18 mouse cellular contexts compared by ENCODE assay signal in genomic region chr10:93122399-93123184, GRCm38 (mm10). TPM values are rescaled to one million over a fixed set of nuclear protein-coding genes. Genes with fewer than 3 reads are reported as not detected.
DNase-seq lines count a peak whose midpoint lies in the region; ATAC-seq and TF ChIP-seq lines count a peak whose summit lies in the region.
"Had no signal": no experiment of that assay in that cellular context is flagged by ENCODE, and none has a peak within 500 bp of the region (broad histone marks: within the 10 kb centered on the region; RNA-seq: fewer than 3 reads in every experiment).

No protein-coding gene starts in this region.

- no peak overlapping the region for H3K9ac ChIP-seq in liver, postnatal 0 days (replicated peaks)
- no peak overlapping the region for H3K9ac ChIP-seq in hindbrain, embryonic 11.5 days (ENCODE audit: low read depth, low read length)
- H3K9ac ChIP-seq: lung, embryonic 15.5 days; midbrain, embryonic 12.5 days; neural tube, embryonic 13.5 days had no signal

- no peaks in the 10 kb centered on the region for H3K27me3 ChIP-seq in heart, embryonic 10.5 days (ENCODE audit: insufficient read depth, poor library complexity, severe bottlenecking)
- H3K27me3 ChIP-seq in megakaryocyte, embryonic 14.5 days (replicated peaks) = no peaks in the 10 kb centered on the region
- no peaks in the 10 kb centered on the region for H3K27me3 ChIP-seq in liver, postnatal 0 days (ENCODE audit: insufficient read depth, low read length)
- H3K27me3 ChIP-seq in hindbrain, embryonic 11.5 days (ENCODE audit: control insufficient read depth, insufficient read depth, low read length) = no peaks in the 10 kb centered on the region
- H3K27me3 ChIP-seq: CH12.LX; lung, embryonic 15.5 days; midbrain, embryonic 12.5 days; neural tube, embryonic 13.5 days had no signal

- intact Hi-C loops in heart, postnatal 36 days (cut with DNase I) = no loop called here

- TF ChIP-seq CTCF in liver, postnatal 0 days (IDR thresholded peaks at IDR 0.05; ENCODE audit: low read depth) = no peak

- H3K36me3 ChIP-seq in heart, embryonic 10.5 days = no peaks in the 10 kb centered on the region
- H3K36me3 ChIP-seq in megakaryocyte, embryonic 14.5 days (replicated peaks; ENCODE audit: low read length) = peaks cover 43% of the 10 kb centered on the region
- no peaks in the 10 kb centered on the region for H3K36me3 ChIP-seq in liver, postnatal 0 days (replicated peaks; ENCODE audit: insufficient read depth, low read length)
- no peaks in the 10 kb centered on the region for H3K36me3 ChIP-seq in hindbrain, embryonic 11.5 days (ENCODE audit: control insufficient read depth, insufficient read depth, low read length)
- H3K36me3 ChIP-seq: lung, embryonic 15.5 days; midbrain, embryonic 12.5 days; neural tube, embryonic 13.5 days had no signal

- peak overlapping the region; percentile 67; the same call in 1 of the 2 replicates for H3K4me2 ChIP-seq in liver, postnatal 0 days (ENCODE audit: low read depth, low read length)
- no peak overlapping the region for H3K4me2 ChIP-seq in hindbrain, embryonic 11.5 days (replicated peaks; ENCODE audit: low read depth, low read length)
- H3K4me2 ChIP-seq: lung, embryonic 15.5 days; midbrain, embryonic 12.5 days; neural tube, embryonic 13.5 days had no signal

- no peak overlapping the region for H3K4me3 ChIP-seq in heart, embryonic 10.5 days
- H3K4me3 ChIP-seq in megakaryocyte, embryonic 14.5 days (replicated peaks) = peak overlapping the region; percentile 83
- H3K4me3 ChIP-seq in liver, postnatal 0 days (ENCODE audit: low read depth, low read length) = no peak overlapping the region
- H3K4me3 ChIP-seq in hindbrain, embryonic 11.5 days (ENCODE audit: low read depth, low read length) = no peak overlapping the region
- H3K4me3 ChIP-seq: erythroblast, embryonic 14.5 days; lung, embryonic 15.5 days; midbrain, embryonic 12.5 days; neural tube, embryonic 13.5 days had no signal

- DNase-seq in heart, embryonic 10.5 days (ENCODE audit: low spot score) = no peak
- no peak for DNase-seq in heart, postnatal 36 days
- DNase-seq in T-cell, adult 2 months (ENCODE audit: low spot score) = peak; percentile 5
- no peak for DNase-seq in liver, postnatal 0 days
- no peak for DNase-seq in hindbrain, embryonic 11.5 days (ENCODE audit: low spot score)
- DNase-seq in layer of hippocampus, adult 9-11 months = no peak
- DNase-seq: adrenal gland, postnatal 14 days; cerebellum, adult 11 months; embryo, embryonic 11 days; left cerebral cortex, postnatal 4 days had no signal

- 70% methylated on average over 12 of the region's 12 CpGs for WGBS in heart, embryonic 10.5 days
- WGBS in liver, postnatal 0 days (ENCODE audit: insufficient replicate concordance) = 39% methylated on average over 12 of the region's 12 CpGs
- WGBS in hindbrain, embryonic 11.5 days = 69% methylated on average over 12 of the region's 12 CpGs

- H3K4me1 ChIP-seq in heart, embryonic 10.5 days = no peaks in the 10 kb centered on the region
- H3K4me1 ChIP-seq in megakaryocyte, embryonic 14.5 days = peaks cover 53% of the 10 kb centered on the region
- H3K4me1 ChIP-seq in liver, postnatal 0 days (ENCODE audit: insufficient read depth) = peaks cover 27% of the 10 kb centered on the region
- H3K4me1 ChIP-seq in hindbrain, embryonic 11.5 days (replicated peaks; ENCODE audit: control insufficient read depth, insufficient read depth, low read length) = no peaks in the 10 kb centered on the region
- H3K4me1 ChIP-seq: midbrain, embryonic 12.5 days had no signal

- H3K27ac ChIP-seq in heart, embryonic 10.5 days = peak overlapping the region; percentile 38; the same call in 1 of the 2 replicates
- H3K27ac ChIP-seq in liver, postnatal 0 days (ENCODE audit: low read depth) = peak overlapping the region; percentile 66
- H3K27ac ChIP-seq in hindbrain, embryonic 11.5 days (ENCODE audit: low read depth, low read length) = no peak overlapping the region
- H3K27ac ChIP-seq: midbrain, embryonic 12.5 days; neural tube, embryonic 13.5 days had no signal

- no peak for ATAC-seq in megakaryocyte, adult 5-6 weeks (ENCODE audit: poor library complexity, severe bottlenecking)
- no peak for ATAC-seq in liver, postnatal 0 days
- ATAC-seq in hindbrain, embryonic 11.5 days (ENCODE audit: low FRiP score) = no peak
- ATAC-seq: intestine, postnatal 0 days had no signal

- H3K9me3 ChIP-seq in heart, embryonic 10.5 days = no peaks in the 10 kb centered on the region
- H3K9me3 ChIP-seq in megakaryocyte, embryonic 14.5 days = 0 out of 2 replicates have a peak, but pooled peaks cover 3% of the 10 kb centered on the region
- no peaks in the 10 kb centered on the region for H3K9me3 ChIP-seq in liver, postnatal 0 days (ENCODE audit: low read length)
- no peaks in the 10 kb centered on the region for H3K9me3 ChIP-seq in hindbrain, embryonic 11.5 days (ENCODE audit: control insufficient read depth, low read length)
- H3K9me3 ChIP-seq: lung, embryonic 15.5 days; midbrain, embryonic 12.5 days; neural tube, embryonic 13.5 days had no signal

- TF ChIP-seq EP300 in liver, postnatal 0 days (IDR thresholded peaks at IDR 0.05; ENCODE audit: low read depth) = no peak

RNA-seq across cellular contexts. Expression of gene Cdk17, which starts 38.1 kb away (rescaled TPM):
- polyA plus RNA-seq in heart, embryonic 10.5 days (2016; fragmentation: Nextera tagmentation; extraction: Ambion mirVana) = 16.4 and 20.0 TPM in 2 replicates
- 10 to 100 TPM; 14.3 to 16.8 TPM for total RNA-seq in heart, postnatal 36 days (2021)
- polyA plus RNA-seq in megakaryocyte, embryonic 14.5 days (2012; ENCODE audit: insufficient read depth, low replicate concordance) = 2.3 TPM in 1 of 2 replicates, not detected in the other
- total RNA-seq in megakaryocyte, adult 5-6 weeks (2015) = 33.0 and 36.3 TPM in 2 replicates
- total RNA-seq in megakaryocyte, adult 5-6 weeks (2017) = 36.5 and 41.5 TPM in 2 replicates
- 7.4 and 8.4 TPM in 2 replicates for polyA plus RNA-seq in liver, postnatal 0 days (2015; fragmentation: Nextera tagmentation; extraction: Ambion mirVana)
- polyA plus RNA-seq in hindbrain, embryonic 11.5 days (2014; fragmentation: Nextera tagmentation; extraction: Ambion mirVana) = 37.3 and 44.5 TPM in 2 replicates

RNA-seq across cellular contexts. Expression of gene Cfap54, which starts 41.2 kb away (rescaled TPM):
- polyA plus RNA-seq in heart, embryonic 10.5 days (2016; fragmentation: Nextera tagmentation; extraction: Ambion mirVana) = 0.11 and 0.23 TPM in 2 replicates
- total RNA-seq in heart, postnatal 36 days (2021) = under 1 TPM; 0.50 to 0.79 TPM
- 0.32 TPM in 1 of 2 replicates, not detected in the other for polyA plus RNA-seq in megakaryocyte, embryonic 14.5 days (2012; ENCODE audit: insufficient read depth, low replicate concordance)
- total RNA-seq in megakaryocyte, adult 5-6 weeks (2015) = 0.25 and 0.57 TPM in 2 replicates
- 0.24 and 1.1 TPM in 2 replicates for total RNA-seq in megakaryocyte, adult 5-6 weeks (2017)
- polyA plus RNA-seq in liver, postnatal 0 days (2015; fragmentation: Nextera tagmentation; extraction: Ambion mirVana) = 0.11 and 0.41 TPM in 2 replicates
- polyA plus RNA-seq in hindbrain, embryonic 11.5 days (2014; fragmentation: Nextera tagmentation; extraction: Ambion mirVana) = 0.82 and 2.4 TPM in 2 replicates
- polyA plus RNA-seq: intestine, postnatal 0 days had no signal
